Mouse (Mus musculus): Measurements from ENCODE around the gene Slf2. TPM values are rescaled to one million over a fixed set of nuclear protein-coding genes. Genes with fewer than 3 reads are reported as not detected.

Slf2 gene
- total and polyA plus RNA-seq, 3 experiments, result 20.6 to 22.9 (median 22.6) TPM

DNA sequence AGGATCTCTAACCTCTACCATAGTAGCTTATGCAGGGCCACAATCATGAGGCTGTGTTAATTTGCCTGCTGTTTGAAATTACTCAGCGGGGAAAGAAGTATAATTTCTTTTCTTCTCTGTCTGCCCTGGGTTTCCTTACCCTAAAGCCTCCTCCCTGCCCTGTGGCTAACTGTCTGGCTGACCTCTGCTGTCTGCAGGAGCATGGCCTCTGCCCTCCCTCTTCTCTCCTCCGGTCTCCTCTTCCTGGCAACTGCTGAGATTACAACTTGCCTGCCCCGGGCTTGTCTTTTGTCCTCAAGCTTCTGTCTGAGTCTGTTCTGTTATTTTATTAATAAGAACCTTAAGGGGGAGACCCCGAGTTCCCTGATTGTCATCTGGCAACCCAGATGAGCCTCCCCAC lies 25.6 kb upstream of the Slf2 start:
- Histone ChIP-seq H3K27me3 (replicated peaks) (no peaks in the 10 kb centered on the region), H3K27ac (ENCODE audit: insufficient read depth, low read depth) (no peak overlapping the region), H3K4me3 (replicated peaks in 1 of 3; ENCODE audit: low read depth in 2 of 3, low read length in 2 of 3, poor library complexity in 1 of 3) (no peak overlapping the region), H3K4me1 (ENCODE audit: control insufficient read depth in 1 of 2, insufficient read depth in 2 of 2) (peaks cover 0 to 42% of the 10 kb centered on the region in 2 experiments; a peak in 2 of 4 replicates), H3K9me3 (replicated peaks; ENCODE audit: low read length) (no peaks in the 10 kb centered on the region), H3K9ac (ENCODE audit: insufficient read depth, low read depth) (no peak overlapping the region), H3K4me2 (ENCODE audit: insufficient read depth, low read depth, poor library complexity, severe bottlenecking) (no peak overlapping the region), H3K79me2 (replicated peaks; ENCODE audit: control insufficient read depth, extremely low read depth, insufficient read depth, poor library complexity, severe bottlenecking) (no peaks in the 10 kb centered on the region), H3K36me3 (replicated peaks in 1 of 2; ENCODE audit: control insufficient read depth in 1 of 2, insufficient read depth in 1 of 2, low read length in 1 of 2) (no peaks in the 10 kb centered on the region)
- in situ Hi-C loops (cut with MboI; ENCODE audit: low pct_ligation_motif_present, low pct_unique_long_range_greater_than_20kb, low sequenced_read_pairs) (no loop called here), dilution Hi-C loops (cut with MboI; ENCODE audit: extremely low pct_ligation_motif_present, extremely low pct_unique_long_range_greater_than_20kb, low sequenced_read_pairs) (no loop called here)
- TF ChIP-seq SIN3A (IDR thresholded peaks at IDR 0.05; ENCODE audit: low read length) (no peak), ZKSCAN1 (IDR thresholded peaks at IDR 0.05; ENCODE audit: borderline replicate concordance, low read depth, low read length) (no peak), CTCF (conservative IDR thresholded peaks at IDR 0.05 in 1 of 2, IDR thresholded peaks at IDR 0.05 in 1 of 2; ENCODE audit: low read depth in 2 of 2, low read length in 2 of 2) (no peak), JUND (conservative IDR thresholded peaks at IDR 0.05; ENCODE audit: low read depth, low read length) (no peak), JUN (IDR thresholded peaks at IDR 0.05; ENCODE audit: insufficient read depth, low read depth, low read length) (no peak), SMC3 (IDR thresholded peaks at IDR 0.05; ENCODE audit: low read depth, low read length) (no peak), GABPA (IDR thresholded peaks at IDR 0.05; ENCODE audit: insufficient replicate concordance, low read depth, low read length) (no peak)
- no peak for DNase-seq (ENCODE audit: extremely low read depth)

DNA sequence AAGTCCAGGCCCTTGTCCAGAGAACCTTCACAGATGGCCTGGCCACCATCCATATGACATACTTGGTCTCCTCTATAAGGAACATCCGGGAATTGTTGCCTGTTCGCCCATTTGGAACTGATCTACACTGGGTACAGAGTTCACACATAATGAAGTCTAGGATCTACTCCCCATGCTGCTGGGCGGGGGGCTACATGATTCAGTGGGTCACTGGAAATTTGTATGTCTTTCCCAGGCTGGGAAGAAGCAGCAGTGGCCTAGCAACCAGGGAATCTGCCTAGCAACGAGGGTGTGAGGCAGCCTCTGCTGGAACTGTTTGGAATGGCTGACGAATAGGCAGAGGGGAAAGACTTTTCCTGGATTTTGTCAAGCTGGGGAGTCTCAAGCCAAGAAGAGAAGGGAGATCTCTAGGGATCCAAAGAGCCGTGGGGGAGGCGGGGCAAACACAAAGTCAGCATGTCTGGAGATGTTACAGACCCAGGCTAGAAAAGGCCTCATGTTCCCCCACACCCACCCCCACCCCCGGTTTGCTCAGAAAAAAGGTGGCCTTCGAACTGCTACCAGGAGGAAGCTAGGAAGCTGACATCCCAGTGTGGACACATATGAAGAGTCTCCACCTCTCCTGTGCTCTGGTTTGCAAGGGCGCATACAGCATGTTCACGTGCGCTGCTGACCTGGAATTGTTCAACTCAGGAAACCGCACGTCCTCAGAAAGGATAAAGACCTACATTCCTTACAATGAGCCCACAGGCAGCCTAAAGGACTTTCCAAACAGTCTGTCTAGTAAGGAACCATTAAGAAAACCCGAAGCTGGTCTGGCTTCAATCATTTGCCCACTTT lies 22.9 kb upstream of the Slf2 start:
- no peak overlapping the region for H3K9ac ChIP-seq (ENCODE audit: insufficient read depth, low read depth)
- H3K36me3 ChIP-seq (replicated peaks in 1 of 2; ENCODE audit: control insufficient read depth in 1 of 2, insufficient read depth in 1 of 2, low read length in 1 of 2), result no peaks in the 10 kb centered on the region
- peaks cover 0 to 40% of the 10 kb centered on the region in 2 experiments; a peak in 2 of 4 replicates for H3K4me1 ChIP-seq (ENCODE audit: control insufficient read depth in 1 of 2, insufficient read depth in 2 of 2)
- H3K4me2 ChIP-seq (ENCODE audit: insufficient read depth, low read depth, poor library complexity, severe bottlenecking), result no peak overlapping the region
- no peaks in the 10 kb centered on the region for H3K9me3 ChIP-seq (replicated peaks; ENCODE audit: low read length)
- dilution Hi-C loops (cut with MboI; ENCODE audit: extremely low pct_ligation_motif_present, extremely low pct_unique_long_range_greater_than_20kb, low sequenced_read_pairs), result no loop called here
- H3K27me3 ChIP-seq (replicated peaks), result no peaks in the 10 kb centered on the region
- no peak for TF ChIP-seq KAT2A (IDR thresholded peaks at IDR 0.05; ENCODE audit: insufficient replicate concordance, low read length)
- TF ChIP-seq TBP (conservative IDR thresholded peaks at IDR 0.05; ENCODE audit: low read depth, low read length), result no peak
- no peak for TF ChIP-seq JUN (IDR thresholded peaks at IDR 0.05; ENCODE audit: insufficient read depth, low read depth, low read length)
- TF ChIP-seq EP300 (IDR thresholded peaks at IDR 0.05; ENCODE audit: low read length), result no peak
- TF ChIP-seq NRF1 (IDR thresholded peaks at IDR 0.05; ENCODE audit: low read depth, low read length), result no peak
- TF ChIP-seq ELF1 (IDR thresholded peaks at IDR 0.05; ENCODE audit: low read depth, low read length), result no peak
- TF ChIP-seq RAD21 (IDR thresholded peaks at IDR 0.05; ENCODE audit: low read depth, low read length), result no peak
- no peak for TF ChIP-seq MAX (IDR thresholded peaks at IDR 0.05; ENCODE audit: low read length)
- TF ChIP-seq POLR2AphosphoS2 (IDR thresholded peaks at IDR 0.05; ENCODE audit: low read depth, low read length), result no peak
- TF ChIP-seq UBTF (IDR thresholded peaks at IDR 0.05; ENCODE audit: low read depth, low read length), result no peak
- TF ChIP-seq TCF12 (IDR thresholded peaks at IDR 0.05; ENCODE audit: low read depth, low read length), result no peak
- no peak for TF ChIP-seq GABPA (IDR thresholded peaks at IDR 0.05; ENCODE audit: insufficient replicate concordance, low read depth, low read length)
- TF ChIP-seq CHD2 (IDR thresholded peaks at IDR 0.05; ENCODE audit: low read length), result no peak
- no peak for TF ChIP-seq CHD1 (IDR thresholded peaks at IDR 0.05; ENCODE audit: low read depth, low read length)
- TF ChIP-seq ZKSCAN1 (IDR thresholded peaks at IDR 0.05; ENCODE audit: borderline replicate concordance, low read depth, low read length), result no peak
- TF ChIP-seq JUND (conservative IDR thresholded peaks at IDR 0.05; ENCODE audit: low read depth, low read length), result no peak
- no peak for TF ChIP-seq MXI1 (IDR thresholded peaks at IDR 0.05; ENCODE audit: low read depth, low read length)
- TF ChIP-seq SIN3A (IDR thresholded peaks at IDR 0.05; ENCODE audit: low read length), result no peak
- H3K27ac ChIP-seq (ENCODE audit: insufficient read depth, low read depth), result no peak overlapping the region
- in situ Hi-C loops (cut with MboI; ENCODE audit: low pct_ligation_motif_present, low pct_unique_long_range_greater_than_20kb, low sequenced_read_pairs), result no loop called here
- no peaks in the 10 kb centered on the region for H3K79me2 ChIP-seq (replicated peaks; ENCODE audit: control insufficient read depth, extremely low read depth, insufficient read depth, poor library complexity, severe bottlenecking)
- DNase-seq (ENCODE audit: extremely low read depth), result no peak
- no peak overlapping the region for H3K4me3 ChIP-seq (replicated peaks in 1 of 3; ENCODE audit: low read depth in 2 of 3, low read length in 2 of 3, poor library complexity in 1 of 3)
